In the genomic region with DNA sequence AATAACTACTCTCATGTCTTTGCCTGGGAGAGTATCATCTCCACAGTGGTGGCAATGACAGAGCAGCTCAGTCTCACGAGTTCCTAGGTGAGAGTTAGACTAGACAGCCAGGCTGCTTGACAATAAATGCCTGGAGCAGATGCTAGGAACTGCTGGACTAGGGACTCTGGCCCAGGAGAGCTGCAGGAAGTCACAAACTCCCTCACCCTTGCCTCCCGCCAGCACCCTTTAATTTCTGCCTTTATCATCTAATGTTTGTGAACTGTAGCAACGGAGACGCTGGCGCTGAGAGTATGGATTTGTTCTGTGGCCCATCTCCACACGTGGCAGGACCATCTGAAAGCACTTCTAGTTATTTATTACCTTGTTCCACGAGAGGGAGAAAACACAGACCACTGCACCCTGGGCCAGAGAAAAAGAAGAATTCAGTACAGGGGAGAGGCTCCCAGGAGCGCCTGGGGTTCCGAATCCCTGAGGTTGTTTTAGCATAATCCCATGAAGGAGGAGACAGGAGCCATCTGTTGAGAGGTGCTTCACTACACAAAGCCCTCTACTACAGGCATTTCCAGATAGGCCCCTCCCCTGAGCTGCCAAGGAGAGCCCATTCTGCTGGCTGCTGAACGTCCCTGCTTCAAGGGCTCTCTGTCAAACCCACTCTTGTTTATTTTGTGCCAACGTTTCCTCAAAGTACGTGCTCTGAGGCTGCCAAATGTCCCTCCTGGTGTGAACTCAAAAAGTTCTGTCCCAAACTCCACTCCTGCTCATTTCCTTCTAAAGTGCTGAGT, we compare ENCODE assay signal across 8 mouse cellular contexts.
DNase-seq lines count a peak whose midpoint lies in the region; ATAC-seq lines count a peak whose summit lies in the region.

No protein-coding gene starts in this region.

- H3K27ac ChIP-seq in embryonic facial prominence, embryonic 13.5 days, result peak overlapping the region; percentile 80
- peak overlapping the region; percentile 72 for H3K27ac ChIP-seq in limb, embryonic 10.5 days
- peak overlapping the region; percentile 66 for H3K27ac ChIP-seq in midbrain, embryonic 14.5 days (replicated peaks; ENCODE audit: low read depth, low read length)

- H3K4me3 ChIP-seq in embryonic facial prominence, embryonic 13.5 days, result no peak overlapping the region
- no peak overlapping the region for H3K4me3 ChIP-seq in limb, embryonic 10.5 days
- H3K4me3 ChIP-seq in midbrain, embryonic 14.5 days (replicated peaks; ENCODE audit: low read depth, low read length), result no peak overlapping the region

- peak overlapping the region; percentile 20 for H3K4me2 ChIP-seq in embryonic facial prominence, embryonic 13.5 days
- H3K4me2 ChIP-seq in midbrain, embryonic 14.5 days (ENCODE audit: low read length), result 0 out of 2 replicates have a peak overlapping the region, but pooled peaks have one; percentile 4

- no peaks in the 10 kb centered on the region for H3K27me3 ChIP-seq in embryonic facial prominence, embryonic 13.5 days
- peaks cover 13% of the 10 kb centered on the region for H3K27me3 ChIP-seq in limb, embryonic 10.5 days (ENCODE audit: low read depth, poor library complexity, severe bottlenecking)
- H3K27me3 ChIP-seq in midbrain, embryonic 14.5 days (ENCODE audit: control insufficient read depth, insufficient read depth, low read length), result no peaks in the 10 kb centered on the region

- no peaks in the 10 kb centered on the region for H3K9me3 ChIP-seq in embryonic facial prominence, embryonic 13.5 days
- H3K9me3 ChIP-seq in limb, embryonic 10.5 days (replicated peaks), result no peaks in the 10 kb centered on the region
- no peaks in the 10 kb centered on the region for H3K9me3 ChIP-seq in midbrain, embryonic 14.5 days (ENCODE audit: control insufficient read depth, low read length)

- peaks cover 26% of the 10 kb centered on the region for H3K4me1 ChIP-seq in embryonic facial prominence, embryonic 13.5 days
- H3K4me1 ChIP-seq in limb, embryonic 10.5 days, result peaks cover 22% of the 10 kb centered on the region
- peaks cover 19% of the 10 kb centered on the region for H3K4me1 ChIP-seq in midbrain, embryonic 14.5 days (ENCODE audit: control insufficient read depth, insufficient read depth, low read length)

- ATAC-seq in embryonic facial prominence, embryonic 13.5 days (ENCODE audit: insufficient number of reproducible peaks, insufficient read depth, low FRiP score, low TSS enrichment, low read depth), result peak; percentile 75
- peak; percentile 76 for ATAC-seq in midbrain, embryonic 14.5 days (ENCODE audit: low FRiP score, low TSS enrichment)

- H3K36me3 ChIP-seq in embryonic facial prominence, embryonic 13.5 days, result peaks cover 15% of the 10 kb centered on the region
- peaks cover 4% of the 10 kb centered on the region; the same call in 1 of the 2 replicates for H3K36me3 ChIP-seq in limb, embryonic 10.5 days
- H3K36me3 ChIP-seq in midbrain, embryonic 14.5 days (ENCODE audit: control insufficient read depth, insufficient read depth, low read length), result no peaks in the 10 kb centered on the region

- peak; percentile 26 to 45 for DNase-seq in adrenal gland, postnatal 36 days
- peak; percentile 17 to 37 for DNase-seq in heart, postnatal 36 days
- peak; percentile 36 for DNase-seq in limb, embryonic 10.5 days (ENCODE audit: low spot score)
- DNase-seq in midbrain, embryonic 14.5 days, result peak; percentile 55
- no peak for DNase-seq in spleen, adult 12 weeks (ENCODE audit: low spot score)
- DNase-seq in cerebellum, adult 9-10 months, result no peak
- no peak for DNase-seq in thymus, adult 18-20 months

- H3K9ac ChIP-seq in embryonic facial prominence, embryonic 13.5 days, result peak overlapping the region; percentile 21; the same call in 1 of the 2 replicates
- H3K9ac ChIP-seq in midbrain, embryonic 14.5 days (replicated peaks; ENCODE audit: low read length), result no peak overlapping the region

- intact Hi-C loops in heart, postnatal 36 days (cut with DNase I), result loop anchor here (2.0 to 5.0 kb wide), 7 partner anchors 36 to 319 kb away; no protein-coding TSS in a partner anchor

- WGBS in embryonic facial prominence, embryonic 13.5 days, result 20% methylated on average over 12 of the region's 12 CpGs
- 22% methylated on average over 12 of the region's 12 CpGs for WGBS in limb, embryonic 10.5 days
- WGBS in midbrain, embryonic 14.5 days, result 21% methylated on average over 12 of the region's 12 CpGs

Comparison
In these comparisons a context has a peak if more than half of its experiments do, and no peak if none do; other contexts are left out.
1. DNase-seq: peak in adrenal gland, postnatal 36 days (2 of 2), heart, postnatal 36 days (2 of 2), limb, embryonic 10.5 days (single experiment) and midbrain, embryonic 14.5 days (single experiment); none in spleen, adult 12 weeks (single experiment), cerebellum, adult 9-10 months (single experiment) and thymus, adult 18-20 months (0 of 2).
2. Peak in every context shown above with its lines, with median percentiles within 50 percentile points of each other: H3K27ac ChIP-seq.